Mouse (Mus musculus) ES-Bruce4 (cell line): Measurements from ENCODE around the gene Rad9a.

Experiments
- CTCF ChIP-seq: IDR thresholded peaks from one replicate; pipeline ENCODE4 v1.8.1; 2011; ENCODE audit warnings: low read depth, low read length
- EP300 ChIP-seq: IDR thresholded peaks from 2 replicates; pipeline ENCODE4 v1.6.1; 2011; ENCODE audit warnings: low read depth, low read length; ENCODE audit not compliant: insufficient read depth
- POLR2A ChIP-seq: IDR thresholded peaks from one replicate; pipeline ENCODE4 v1.8.1; 2011; ENCODE audit warnings: low read length; ENCODE audit not compliant: insufficient read depth

DNA sequence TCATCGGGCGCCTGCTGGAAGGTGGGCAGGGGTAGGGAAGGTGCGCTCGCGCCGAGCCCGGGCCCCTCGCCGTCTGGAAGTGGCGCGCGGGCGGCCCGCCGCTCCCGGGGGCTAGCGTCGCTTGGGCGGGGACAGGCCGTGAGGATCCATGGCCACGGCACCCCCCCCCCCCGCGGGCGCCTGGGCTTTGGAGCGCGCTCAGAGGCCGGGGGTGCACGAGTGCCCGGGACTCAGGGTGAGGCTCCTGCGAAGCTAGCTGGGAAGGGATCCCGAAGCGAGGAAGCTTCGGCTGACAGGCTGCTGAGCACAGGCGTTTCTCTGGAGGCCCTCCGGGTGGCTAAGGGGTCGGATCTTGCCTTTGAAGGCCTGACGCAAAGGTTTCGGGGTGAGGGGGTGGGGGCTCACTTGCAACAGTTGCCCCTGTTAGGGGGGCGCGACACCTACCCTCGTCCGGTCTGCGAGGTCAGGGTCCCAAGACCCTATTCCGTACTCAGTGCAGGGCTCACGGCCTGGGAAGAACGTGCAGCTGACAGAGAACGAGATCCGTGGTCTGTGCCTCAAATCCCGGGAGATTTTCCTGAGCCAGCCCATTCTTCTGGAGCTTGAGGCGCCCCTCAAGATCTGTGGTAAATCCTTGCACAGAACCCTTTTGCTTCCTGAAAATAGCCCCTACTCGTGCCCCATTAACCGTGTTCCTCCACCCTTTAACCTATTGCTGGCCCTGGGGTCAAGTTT lies 9.0 kb downstream of the Rad9a start:
- TF ChIP-seq CTCF: no peak
- no peak for TF ChIP-seq EP300
- TF ChIP-seq POLR2A: no peak
